In genomic region chr4:140601153-140601552, GRCm38 (mm10) we compare ENCODE assay signal across 23 mouse cellular contexts.
DNase-seq lines count a peak whose midpoint lies in the region; ATAC-seq and TF ChIP-seq lines count a peak whose summit lies in the region.
"Had no signal": no experiment of that assay in that cellular context is flagged by ENCODE, and none has a peak within 500 bp of the region (broad histone marks: within the 10 kb centered on the region; RNA-seq: fewer than 3 reads in every experiment).

No protein-coding gene starts in this region.

- TF ChIP-seq POLR2A in cerebellum, adult 2 months (IDR thresholded peaks at IDR 0.05; ENCODE audit: borderline replicate concordance, insufficient read depth, low read length): no peak

- H3K27me3 ChIP-seq in intestine, embryonic 16.5 days (replicated peaks; ENCODE audit: control insufficient read depth, insufficient read depth, low read length): no peaks in the 10 kb centered on the region
- no peaks in the 10 kb centered on the region for H3K27me3 ChIP-seq in intestine, embryonic 15.5 days (replicated peaks)
- H3K27me3 ChIP-seq in cerebellum, adult 2 months (ENCODE audit: control insufficient read depth, insufficient read depth, low read length): no peaks in the 10 kb centered on the region
- H3K27me3 ChIP-seq: embryonic facial prominence, embryonic 12.5 days; forebrain, embryonic 12.5 days; heart, embryonic 13.5 days; hindbrain, embryonic 12.5 days; limb, embryonic 15.5 days; neural tube, embryonic 13.5 days had no signal

- DNase-seq in T-cell, adult 2 months (ENCODE audit: low spot score): peak; percentile 70
- peak; percentile 73 to 76 for DNase-seq in thymus, postnatal 10 days (ENCODE audit: low spot score in 2 of 2)
- DNase-seq in cerebellum, adult 8-10 months: no peak
- no peak for DNase-seq in cerebellum, adult 2 months
- no peak for DNase-seq in adipocyte (ENCODE audit: low spot score)
- DNase-seq: cerebellum, adult 11 months; cerebellum, postnatal 14 days; gastrocnemius, adult 2 months; kidney, adult 18-20 months; left cerebral cortex, postnatal 4 days; lung, embryonic 14.5 days; midbrain, embryonic 14.5 days; right cerebral cortex, adult 18-20 months had no signal

- H3K4me1 ChIP-seq in intestine, embryonic 16.5 days (ENCODE audit: control insufficient read depth, insufficient read depth, low read length): peaks cover 19% of the 10 kb centered on the region; the same call in 1 of the 2 replicates
- 0 out of 2 replicates have a peak, but pooled peaks cover 15% of the 10 kb centered on the region for H3K4me1 ChIP-seq in intestine, embryonic 15.5 days (replicated peaks)
- H3K4me1 ChIP-seq in cerebellum, adult 2 months (ENCODE audit: control insufficient read depth, insufficient read depth, low read length): peaks cover 9% of the 10 kb centered on the region; the same call in 1 of the 2 replicates

- no peak overlapping the region for H3K4me2 ChIP-seq in intestine, embryonic 16.5 days (ENCODE audit: low read depth, low read length)
- H3K4me2 ChIP-seq in intestine, embryonic 15.5 days (replicated peaks): no peak overlapping the region
- H3K4me2 ChIP-seq: embryonic facial prominence, embryonic 12.5 days; forebrain, embryonic 12.5 days; heart, embryonic 13.5 days; hindbrain, embryonic 12.5 days; limb, embryonic 15.5 days; lung, embryonic 14.5 days; neural tube, embryonic 13.5 days had no signal

- H3K36me3 ChIP-seq in intestine, embryonic 16.5 days (ENCODE audit: control insufficient read depth, insufficient read depth, low read length): peaks cover 12% of the 10 kb centered on the region
- peaks cover 14% of the 10 kb centered on the region for H3K36me3 ChIP-seq in intestine, embryonic 15.5 days

- 0 out of 2 replicates have a peak, but pooled peaks have one; percentile 15 for ATAC-seq in intestine, embryonic 16.5 days
- no peak; the same call in 1 of the 2 replicates for ATAC-seq in intestine, embryonic 15.5 days

- H3K4me3 ChIP-seq in intestine, embryonic 16.5 days (ENCODE audit: low read length): no peak overlapping the region
- no peak overlapping the region for H3K4me3 ChIP-seq in intestine, embryonic 15.5 days (replicated peaks)
- H3K4me3 ChIP-seq in cerebellum, adult 2 months (replicated peaks; ENCODE audit: insufficient read depth, low read depth, low read length): no peak overlapping the region
- H3K4me3 ChIP-seq: embryonic facial prominence, embryonic 12.5 days; forebrain, embryonic 12.5 days; gastrocnemius, adult 2 months; heart, embryonic 13.5 days; hindbrain, embryonic 12.5 days; limb, embryonic 15.5 days; neural tube, embryonic 13.5 days had no signal

- WGBS in intestine, embryonic 16.5 days: 57% methylated on average over 11 of the region's 11 CpGs
- 67% methylated on average over 11 of the region's 11 CpGs for WGBS in intestine, embryonic 15.5 days
- WGBS in cerebellum, adult 2 months: 68% methylated on average over 11 of the region's 11 CpGs

- no peak for TF ChIP-seq CTCF in cerebellum, adult 2 months (IDR thresholded peaks at IDR 0.05; ENCODE audit: borderline replicate concordance, insufficient read depth, low read depth, low read length)

- H3K9ac ChIP-seq in intestine, embryonic 16.5 days (ENCODE audit: low read depth, low read length): no peak overlapping the region
- no peak overlapping the region for H3K9ac ChIP-seq in intestine, embryonic 15.5 days
- H3K9ac ChIP-seq: embryonic facial prominence, embryonic 12.5 days; forebrain, embryonic 12.5 days; heart, embryonic 13.5 days; hindbrain, embryonic 12.5 days; limb, embryonic 15.5 days; liver, embryonic 14.5 days; lung, embryonic 14.5 days; neural tube, embryonic 13.5 days had no signal

- H3K9me3 ChIP-seq in intestine, embryonic 16.5 days (ENCODE audit: control insufficient read depth, low read length): peaks cover 8% of the 10 kb centered on the region; the same call in 1 of the 2 replicates
- H3K9me3 ChIP-seq in intestine, embryonic 15.5 days: 0 out of 2 replicates have a peak, but pooled peaks cover 3% of the 10 kb centered on the region

- H3K27ac ChIP-seq in intestine, embryonic 16.5 days (ENCODE audit: low read length): no peak overlapping the region
- H3K27ac ChIP-seq in intestine, embryonic 15.5 days: no peak overlapping the region
- no peak overlapping the region for H3K27ac ChIP-seq in cerebellum, adult 2 months (ENCODE audit: insufficient read depth, low read length)
- H3K27ac ChIP-seq: embryonic facial prominence, embryonic 12.5 days; gastrocnemius, adult 2 months; heart, embryonic 13.5 days; hindbrain, embryonic 12.5 days; kidney, postnatal 0 days; limb, embryonic 15.5 days; liver, embryonic 14.5 days; neural tube, embryonic 13.5 days had no signal

Comparison
In these comparisons a context has a peak if more than half of its experiments do, and no peak if none do; other contexts are left out.
1. DNase-seq: peak in T-cell, adult 2 months (single experiment) and thymus, postnatal 10 days (2 of 2); none in cerebellum, adult 8-10 months (single experiment), cerebellum, adult 2 months (0 of 2) and adipocyte (single experiment).